Mouse (Mus musculus) mouse embryonic stem cell (cell line): ENCODE measurements around the gene Psg16.

Experiments used
- in situ Hi-C, 2 experiments: fragments of 300-500 bp; cut with MboI; formaldehyde crosslinking; loops; 1 replicate in 1 of 2; 3 replicates in 1 of 2; pipeline ENCODE4 v1.14.3; 2019 to 2020; ENCODE audit warnings: low sequenced_read_pairs in 2 of 2, low pct_unique_long_range_greater_than_20kb in 1 of 2, mixed read lengths in 1 of 2; ENCODE audit not compliant: unreplicated experiment in 1 of 2

Gene Psg16

GRCm38 (mm10) chr7:17054325-17054989 lies 19.4 kb upstream of the Psg16 start:
- in situ Hi-C loops: loop anchor here (10.0 to 25.0 kb wide), 2 partner anchors 108 to 120 kb away; partner anchors contain the start of gene Ceacam3 (in 1 of the 2)

- in situ Hi-C loops: loop anchor here (10.0 to 25.0 kb wide), 2 partner anchors 107 to 121 kb away; partner anchors contain the start of gene Ceacam3 (in 1 of the 2)
Measured at GRCm38 (mm10) chr7:17055287-17055946, 18.4 kb upstream of the Psg16 start.

GRCm38 (mm10) chr7:17056081-17056581 lies 17.7 kb upstream of the Psg16 start:
- in situ Hi-C loops: loop anchor here (10.0 to 25.0 kb wide), 2 partner anchors 106 to 121 kb away; partner anchors contain the start of gene Ceacam3 (in 1 of the 2)

GRCm38 (mm10) chr7:17056601-17057523 lies 17.0 kb upstream of the Psg16 start:
- in situ Hi-C loops: loop anchor here (10.0 to 25.0 kb wide), 2 partner anchors 105 to 122 kb away; partner anchors contain the start of gene Ceacam3 (in 1 of the 2)

GRCm38 (mm10) chr7:17058071-17058689 lies 15.7 kb upstream of the Psg16 start:
- in situ Hi-C loops: loop anchor here (10.0 to 25.0 kb wide), 2 partner anchors 104 to 123 kb away; partner anchors contain the start of gene Ceacam3 (in 1 of the 2)

GRCm38 (mm10) chr7:17058816-17059462 lies 14.9 kb upstream of the Psg16 start:
- in situ Hi-C loops: loop anchor here (10.0 to 25.0 kb wide), 2 partner anchors 103 to 124 kb away; partner anchors contain the start of gene Ceacam3 (in 1 of the 2)

- in situ Hi-C loops: loop anchor here (10.0 to 25.0 kb wide), 2 partner anchors 103 to 125 kb away; partner anchors contain the start of gene Ceacam3 (in 1 of the 2)
Measured at GRCm38 (mm10) chr7:17059463-17059844, 14.4 kb upstream of the Psg16 start.

- in situ Hi-C loops: loop anchor here in 1 of 2 experiments (10.0 to 25.0 kb wide), 2 partner anchors 102 to 125 kb away; partner anchors contain the start of gene Ceacam3
Measured at GRCm38 (mm10) chr7:17060031-17060781, 13.6 kb upstream of the Psg16 start.

GRCm38 (mm10) chr7:17060782-17061605 lies 12.8 kb upstream of the Psg16 start:
- in situ Hi-C loops: loop anchor here in 1 of 2 experiments (10.0 to 25.0 kb wide), 2 partner anchors 101 to 126 kb away; partner anchors contain the start of gene Ceacam3

GRCm38 (mm10) chr7:17062389-17062788 lies 11.5 kb upstream of the Psg16 start, which contains the start of gene Hif3a:
Gene Hif3a (minus strand): TSS chr7:17062427.
- in situ Hi-C loops: loop anchor here in 1 of 2 experiments (10.0 to 25.0 kb wide), 2 partner anchors 100 to 128 kb away; partner anchors contain the start of gene Ceacam3

GRCm38 (mm10) chr7:17062845-17063244 lies 11.0 kb upstream of the Psg16 start:
- in situ Hi-C loops: loop anchor here in 1 of 2 experiments (10.0 to 25.0 kb wide), 2 partner anchors 99 to 128 kb away; partner anchors contain the start of gene Ceacam3

GRCm38 (mm10) chr7:17065620-17066019 lies 8.2 kb upstream of the Psg16 start:
- in situ Hi-C loops: loop anchor here in 1 of 2 experiments (10.0 to 25.0 kb wide), 2 partner anchors 97 to 131 kb away; partner anchors contain the start of gene Ceacam3

- in situ Hi-C loops: loop anchor here in 1 of 2 experiments (10.0 to 25.0 kb wide), 2 partner anchors 96 to 132 kb away; partner anchors contain the start of gene Ceacam3
Measured at GRCm38 (mm10) chr7:17066412-17066811, 7.4 kb upstream of the Psg16 start.

- in situ Hi-C loops: loop anchor here in 1 of 2 experiments (10.0 to 25.0 kb wide), 2 partner anchors 95 to 132 kb away; partner anchors contain the start of gene Ceacam3
Measured at GRCm38 (mm10) chr7:17067000-17067399, 6.8 kb upstream of the Psg16 start.

GRCm38 (mm10) chr7:17067651-17068050 lies 6.2 kb upstream of the Psg16 start:
- in situ Hi-C loops: loop anchor here in 1 of 2 experiments (10.0 to 25.0 kb wide), 2 partner anchors 95 to 133 kb away; partner anchors contain the start of gene Ceacam3
